Mouse (Mus musculus) limb, embryonic 11.5 days (tissue): Measurements from ENCODE around the gene Zmiz1. TPM values are rescaled to one million over a fixed set of nuclear protein-coding genes. Genes with fewer than 3 reads are reported as not detected.

Source experiments
- ATAC-seq: fragments of 200-750 bp; cut with Nextera tagmentation; 2 replicates; pipeline ENCODE4 v1.8.0; 2017; ENCODE audit warnings: low read depth; ENCODE audit not compliant: insufficient number of reproducible peaks, low FRiP score, low TSS enrichment
- DNase-seq: peaks from one replicate; pipeline ENCODE4 v3.0.0-alpha.2; 2015; ENCODE audit warnings: low spot score
- H3K27ac ChIP-seq: fragments of 300-500 bp; sonication (generic); replicated peaks from 2 replicates; pipeline ENCODE4 v1.5.1; 2014; ENCODE audit warnings: low read depth, mild to moderate bottlenecking, low read length
- H3K27me3 ChIP-seq: fragments of 300-500 bp; sonication (generic); 2 replicates; pipeline ENCODE4 v1.6.1; 2014; ENCODE audit warnings: mild to moderate bottlenecking, low read length, mixed read lengths; ENCODE audit not compliant: control insufficient read depth, insufficient read depth
- H3K36me3 ChIP-seq: fragments of 300-500 bp; sonication (generic); 2 replicates; pipeline ENCODE4 v1.6.1; 2014; ENCODE audit warnings: mild to moderate bottlenecking, low read length, moderate library complexity, mixed read lengths; ENCODE audit not compliant: control insufficient read depth, insufficient read depth
- H3K4me1 ChIP-seq: fragments of 300-500 bp; sonication (generic); 2 replicates; pipeline ENCODE4 v1.6.1; 2014; ENCODE audit warnings: low read length, mixed read lengths; ENCODE audit not compliant: control insufficient read depth, insufficient read depth
- H3K4me2 ChIP-seq: fragments of 300-500 bp; sonication (generic); 2 replicates; pipeline ENCODE4 v1.6.1; 2014; ENCODE audit warnings: low read depth, mild to moderate bottlenecking, moderate library complexity; ENCODE audit not compliant: severe bottlenecking
- H3K4me3 ChIP-seq: fragments of 300-500 bp; sonication (generic); 2 replicates; pipeline ENCODE4 v1.5.1; 2014; ENCODE audit warnings: low read depth, low read length
- H3K9ac ChIP-seq: fragments of 300-500 bp; sonication (generic); 2 replicates; pipeline ENCODE4 v1.6.1; 2014; ENCODE audit warnings: mild to moderate bottlenecking, low read length
- H3K9me3 ChIP-seq: fragments of 300-500 bp; sonication (generic); 2 replicates; pipeline ENCODE4 v1.6.1; 2016; ENCODE audit warnings: low read length; ENCODE audit not compliant: control insufficient read depth
- WGBS: fragments of 180-500 bp; shearing (Covaris S2); extraction: QIAGEN DNeasy Blood & Tissue Kit; methylation state at CpG from one replicate; pipeline ENCODE4 v1.1.7; 2014; 5-methylcytosine and 5-hydroxymethylcytosine counted together
- polyA plus RNA-seq: library from polyadenylated mRNA; unstranded; fragments of >200 nt; fragmentation: Nextera tagmentation; extraction: Ambion mirVana; gene quantifications from 2 replicates; pipeline ENCODE4 v1.2.1, GENCODE M21; 2014

The Zmiz1 gene
- polyA plus RNA-seq, 1 experiment from 2014 or later = 59.0 TPM

DNA sequence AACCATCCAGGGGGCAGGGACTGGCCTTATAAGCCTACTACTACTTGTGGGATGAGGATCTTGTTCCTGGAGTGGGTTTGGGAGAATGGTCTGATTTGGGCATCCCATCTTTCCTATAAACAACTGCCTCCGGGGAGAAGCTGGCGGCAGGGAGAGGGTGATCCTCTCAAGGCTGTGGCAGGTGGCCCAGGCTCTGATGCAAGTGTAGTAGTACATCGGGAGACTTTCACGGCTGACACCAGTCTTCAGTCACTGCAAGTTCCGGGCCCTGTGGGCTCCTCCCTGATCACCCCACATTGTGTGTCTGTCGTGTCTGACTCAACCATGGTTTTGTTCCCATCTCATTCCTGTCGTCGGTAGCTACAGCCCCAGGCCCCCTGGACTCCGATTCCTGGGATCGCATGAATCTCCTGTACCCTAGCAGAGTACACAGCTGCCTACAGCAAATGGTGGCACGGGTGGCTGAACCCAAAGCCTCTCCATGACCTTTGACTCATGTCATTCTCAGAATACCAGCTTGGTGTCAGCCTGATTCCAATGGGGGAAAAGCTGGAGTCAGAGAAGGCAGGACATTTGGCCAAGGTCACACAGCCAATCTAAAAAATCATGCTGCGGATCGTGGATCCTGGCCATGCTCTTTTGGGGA, 49.2 kb downstream of the Zmiz1 start:
- ATAC-seq (no peak), DNase-seq (no peak)
- H3K4me3 ChIP-seq = no peak overlapping the region
- H3K4me2 ChIP-seq = no peak overlapping the region; the same call in 1 of the 2 replicates
- no peaks in the 10 kb centered on the region for H3K9me3 ChIP-seq
- no peak overlapping the region for H3K27ac ChIP-seq
- 92% methylated on average over 13 of the region's 13 CpGs for WGBS
- H3K9ac ChIP-seq = no peak overlapping the region
- peaks cover 33% of the 10 kb centered on the region for H3K4me1 ChIP-seq
- peaks cover 15% of the 10 kb centered on the region for H3K36me3 ChIP-seq
- no peaks in the 10 kb centered on the region for H3K27me3 ChIP-seq

- no peak for ATAC-seq
- Histone ChIP-seq H3K36me3 (peaks cover 12% of the 10 kb centered on the region), H3K9me3 (no peaks in the 10 kb centered on the region), H3K4me3 (no peak overlapping the region), H3K4me1 (peaks cover 37% of the 10 kb centered on the region), H3K9ac (no peak overlapping the region), H3K27ac (no peak overlapping the region), H3K27me3 (no peaks in the 10 kb centered on the region), H3K4me2 (no peak overlapping the region)
- 87% methylated on average over 5 of the region's 5 CpGs for WGBS
- DNase-seq = no peak
Observed at GRCm38 (mm10) chr14:25508757-25509139, 49.8 kb downstream of the Zmiz1 start.

- peaks cover 37% of the 10 kb centered on the region for H3K4me1 ChIP-seq
- no peak overlapping the region for H3K9ac ChIP-seq
- WGBS = 92% methylated on average over 20 of the region's 20 CpGs
- H3K4me3 ChIP-seq = no peak overlapping the region
- DNase-seq = no peak
- no peak overlapping the region for H3K4me2 ChIP-seq
- no peaks in the 10 kb centered on the region for H3K9me3 ChIP-seq
- ATAC-seq = no peak
- no peak overlapping the region for H3K27ac ChIP-seq
- H3K36me3 ChIP-seq = peaks cover 8% of the 10 kb centered on the region
- no peaks in the 10 kb centered on the region for H3K27me3 ChIP-seq
Observed at GRCm38 (mm10) chr14:25509450-25510129, 50.6 kb downstream of the Zmiz1 start.

DNA sequence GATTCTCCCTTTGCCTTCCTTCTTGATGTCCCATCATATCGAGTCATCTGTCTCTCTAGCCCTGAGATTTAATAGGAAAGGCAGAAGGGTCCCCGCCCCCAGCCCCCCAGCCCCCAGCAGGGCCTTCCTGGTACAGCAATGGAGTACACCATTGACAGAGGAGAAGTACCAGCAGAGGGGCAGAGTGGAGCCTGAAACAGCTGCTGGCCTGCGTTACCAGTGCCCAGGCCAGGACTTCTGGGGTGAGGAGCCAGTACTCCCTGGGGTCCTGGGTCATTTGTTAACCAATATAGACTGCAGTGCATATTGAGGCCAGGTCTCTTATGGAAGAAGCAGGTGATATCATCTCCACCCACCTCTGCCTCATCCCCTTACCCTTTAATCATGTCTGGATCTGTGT, 51.4 kb downstream of the Zmiz1 start:
- H3K27ac ChIP-seq = no peak overlapping the region
- no peaks in the 10 kb centered on the region for H3K9me3 ChIP-seq
- peaks cover 41% of the 10 kb centered on the region for H3K4me1 ChIP-seq
- H3K4me2 ChIP-seq = no peak overlapping the region
- no peaks in the 10 kb centered on the region for H3K27me3 ChIP-seq
- ATAC-seq = no peak
- 86% methylated on average over 3 of the region's 3 CpGs for WGBS
- H3K9ac ChIP-seq = no peak overlapping the region
- no peak overlapping the region for H3K4me3 ChIP-seq
- DNase-seq = no peak
- H3K36me3 ChIP-seq = peaks cover 8% of the 10 kb centered on the region

- Histone ChIP-seq H3K4me2 (no peak overlapping the region), H3K27ac (no peak overlapping the region), H3K9ac (no peak overlapping the region), H3K9me3 (no peaks in the 10 kb centered on the region), H3K4me3 (no peak overlapping the region), H3K27me3 (no peaks in the 10 kb centered on the region), H3K36me3 (peaks cover 6% of the 10 kb centered on the region), H3K4me1 (peaks cover 48% of the 10 kb centered on the region)
- ATAC-seq (no peak), DNase-seq (no peak)
- WGBS = 57% methylated on average over 7 of the region's 7 CpGs
Observed at GRCm38 (mm10) chr14:25510987-25511386, 52.0 kb downstream of the Zmiz1 start.

GRCm38 (mm10) chr14:25511564-25511963, 52.6 kb downstream of the Zmiz1 start:
- no peak overlapping the region for H3K4me2 ChIP-seq
- H3K9ac ChIP-seq = no peak overlapping the region
- no peak overlapping the region for H3K4me3 ChIP-seq
- no peak for DNase-seq
- no peak for ATAC-seq
- H3K4me1 ChIP-seq = peaks cover 52% of the 10 kb centered on the region
- no peaks in the 10 kb centered on the region for H3K9me3 ChIP-seq
- WGBS = 35% methylated on average over 3 of the region's 3 CpGs
- H3K27ac ChIP-seq = no peak overlapping the region
- peaks cover 5% of the 10 kb centered on the region for H3K36me3 ChIP-seq
- no peaks in the 10 kb centered on the region for H3K27me3 ChIP-seq

DNA sequence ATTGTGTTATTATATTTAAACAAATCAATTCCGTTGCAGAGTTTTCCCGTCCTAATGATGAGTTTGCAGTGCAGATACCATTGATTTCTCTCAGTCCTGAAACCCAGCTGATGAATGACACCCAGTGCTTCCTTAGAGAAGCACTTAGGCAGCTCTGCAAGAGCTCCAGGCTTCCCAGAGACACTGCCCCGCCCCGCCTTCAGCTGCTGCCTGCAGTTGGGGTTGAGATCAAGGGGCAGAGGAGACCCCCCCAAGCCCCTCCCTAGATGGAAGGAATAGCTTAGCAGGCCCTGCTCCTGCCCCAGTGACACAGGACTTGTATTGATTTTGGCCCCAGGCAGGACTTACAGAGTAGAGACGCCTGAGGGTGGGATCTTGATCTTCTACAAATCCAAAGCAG, 53.0 kb downstream of the Zmiz1 start:
- Histone ChIP-seq H3K36me3 (peaks cover 5% of the 10 kb centered on the region), H3K4me1 (peaks cover 57% of the 10 kb centered on the region), H3K4me2 (no peak overlapping the region), H3K27me3 (no peaks in the 10 kb centered on the region), H3K9ac (no peak overlapping the region), H3K27ac (no peak overlapping the region), H3K4me3 (no peak overlapping the region), H3K9me3 (no peaks in the 10 kb centered on the region)
- DNase-seq (no peak), ATAC-seq (no peak)
- WGBS = 25% methylated on average over 5 of the region's 5 CpGs

DNA sequence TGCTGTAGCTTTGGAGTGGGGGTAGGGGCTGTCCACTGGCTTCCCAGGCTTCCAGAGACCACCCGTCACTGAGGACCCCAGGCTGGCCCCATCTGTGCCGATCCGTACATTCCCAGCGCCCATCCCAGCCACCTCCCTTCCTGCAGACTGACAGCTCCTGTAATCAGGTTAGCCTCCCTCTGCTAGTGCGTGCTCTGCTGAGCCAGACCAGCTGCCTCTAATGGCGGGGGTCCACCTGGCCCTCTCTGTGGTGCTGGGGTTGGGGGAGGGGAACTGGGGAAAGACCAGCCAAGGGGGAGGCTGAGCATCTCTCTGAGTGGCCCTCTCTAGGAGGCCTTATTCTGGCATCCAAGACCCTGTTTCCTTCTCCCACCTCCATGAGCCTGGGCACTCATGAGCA, 53.8 kb downstream of the Zmiz1 start:
- no peak overlapping the region for H3K27ac ChIP-seq
- H3K4me3 ChIP-seq = no peak overlapping the region
- H3K9ac ChIP-seq = no peak overlapping the region
- H3K4me2 ChIP-seq = no peak overlapping the region
- DNase-seq = no peak
- H3K27me3 ChIP-seq = no peaks in the 10 kb centered on the region
- H3K36me3 ChIP-seq = peaks cover 5% of the 10 kb centered on the region
- 18% methylated on average over 6 of the region's 6 CpGs for WGBS
- ATAC-seq = no peak
- peaks cover 65% of the 10 kb centered on the region for H3K4me1 ChIP-seq
- H3K9me3 ChIP-seq = no peaks in the 10 kb centered on the region
